Mouse (Mus musculus): ENCODE measurements at regions not wholly inside any gene's neighbourhood (a gene's known extent, or its start where the extent isn't known, plus 50 kb on each side); places are given as distances from the start of the nearest gene placed in this dataset.

GRCm38 (mm10) chr11:114548658-114549057 is 119.7 kb upstream of the Rpl38 start:
- WGBS = 66% methylated on average over 5 of the region's 5 CpGs
- no peak for TF ChIP-seq POLR2A (IDR thresholded peaks at IDR 0.05; ENCODE audit: insufficient read depth, low read depth, low read length)
- Histone ChIP-seq H3K9ac (ENCODE audit: low read depth, low read length) (no peak overlapping the region), H3K4me1 (ENCODE audit: control insufficient read depth, insufficient read depth, low read length) (no peaks in the 10 kb centered on the region), H3K36me3 (ENCODE audit: control insufficient read depth, insufficient read depth, low read length) (no peaks in the 10 kb centered on the region), H3K4me3 (no peak overlapping the region), H3K79me2 (replicated peaks; ENCODE audit: control insufficient read depth, insufficient read depth, low read length) (no peaks in the 10 kb centered on the region), H3K27ac (no peak overlapping the region), H3K27me3 (ENCODE audit: control insufficient read depth, insufficient read depth, low read length) (no peaks in the 10 kb centered on the region)
- no peak for DNase-seq
- intact Hi-C loops (cut with DNase I) = no loop called here

GRCm38 (mm10) chr11:114544212-114544611 is 124.1 kb upstream of the Rpl38 start:
- 73% methylated on average over 3 of the region's 3 CpGs for WGBS

GRCm38 (mm10) chr11:114542167-114542566 is 126.2 kb upstream of the Rpl38 start:
- no peaks in the 10 kb centered on the region for H3K27me3 ChIP-seq (ENCODE audit: control insufficient read depth, insufficient read depth, low read length)
- no peaks in the 10 kb centered on the region for H3K36me3 ChIP-seq (ENCODE audit: control insufficient read depth, insufficient read depth, low read length)
- H3K4me1 ChIP-seq (ENCODE audit: control insufficient read depth, insufficient read depth, low read length) = no peaks in the 10 kb centered on the region
- H3K79me2 ChIP-seq (replicated peaks; ENCODE audit: control insufficient read depth, insufficient read depth, low read length) = no peaks in the 10 kb centered on the region
- intact Hi-C loops (cut with DNase I) = no loop called here
- no peak for DNase-seq
- no peak overlapping the region for H3K9ac ChIP-seq (ENCODE audit: low read depth, low read length)
- no peak overlapping the region for H3K27ac ChIP-seq
- no peak overlapping the region for H3K4me3 ChIP-seq
- no peak for TF ChIP-seq CTCF (IDR thresholded peaks at IDR 0.05)
- TF ChIP-seq POLR2A (IDR thresholded peaks at IDR 0.05; ENCODE audit: insufficient read depth, low read depth, low read length) = no peak
- no peak for TF ChIP-seq EP300 (IDR thresholded peaks at IDR 0.05; ENCODE audit: insufficient read depth, low read depth, low read length)
- WGBS = 71% methylated on average over 8 of the region's 8 CpGs

More at GRCm38 (mm10) chr11:114544212-114544611, 124.1 kb upstream of the Rpl38 start:
- H3K79me2 ChIP-seq (replicated peaks; ENCODE audit: control insufficient read depth, insufficient read depth, low read length) = no peaks in the 10 kb centered on the region
- TF ChIP-seq POLR2A (IDR thresholded peaks at IDR 0.05; ENCODE audit: insufficient read depth, low read depth, low read length) = no peak
- no peak for TF ChIP-seq CTCF (IDR thresholded peaks at IDR 0.05)
- TF ChIP-seq EP300 (IDR thresholded peaks at IDR 0.05; ENCODE audit: insufficient read depth, low read depth, low read length) = no peak
- no peaks in the 10 kb centered on the region for H3K4me1 ChIP-seq (ENCODE audit: control insufficient read depth, insufficient read depth, low read length)
- H3K4me3 ChIP-seq = no peak overlapping the region
- no peaks in the 10 kb centered on the region for H3K27me3 ChIP-seq (ENCODE audit: control insufficient read depth, insufficient read depth, low read length)
- H3K27ac ChIP-seq = no peak overlapping the region
- intact Hi-C loops (cut with DNase I) = no loop called here
- H3K9ac ChIP-seq (ENCODE audit: low read depth, low read length) = no peak overlapping the region
- no peak for DNase-seq
- no peaks in the 10 kb centered on the region for H3K36me3 ChIP-seq (ENCODE audit: control insufficient read depth, insufficient read depth, low read length)

GRCm38 (mm10) chr11:114540503-114540902 is 127.8 kb upstream of the Rpl38 start:
- Histone ChIP-seq H3K4me1 (ENCODE audit: control insufficient read depth, insufficient read depth, low read length) (no peaks in the 10 kb centered on the region), H3K9ac (ENCODE audit: low read depth, low read length) (no peak overlapping the region), H3K36me3 (ENCODE audit: control insufficient read depth, insufficient read depth, low read length) (no peaks in the 10 kb centered on the region), H3K27me3 (ENCODE audit: control insufficient read depth, insufficient read depth, low read length) (no peaks in the 10 kb centered on the region), H3K79me2 (replicated peaks; ENCODE audit: control insufficient read depth, insufficient read depth, low read length) (no peaks in the 10 kb centered on the region), H3K4me3 (no peak overlapping the region), H3K27ac (no peak overlapping the region)
- DNase-seq = no peak
- intact Hi-C loops (cut with DNase I) = no loop called here
- WGBS = 69% methylated on average over 3 of the region's 3 CpGs
- TF ChIP-seq POLR2A (IDR thresholded peaks at IDR 0.05; ENCODE audit: insufficient read depth, low read depth, low read length) (no peak), CTCF (IDR thresholded peaks at IDR 0.05) (peak; percentile 44), EP300 (IDR thresholded peaks at IDR 0.05; ENCODE audit: insufficient read depth, low read depth, low read length) (no peak)

- Histone ChIP-seq H3K4me3 (no peak overlapping the region), H3K4me1 (ENCODE audit: control insufficient read depth, insufficient read depth, low read length) (no peaks in the 10 kb centered on the region), H3K79me2 (replicated peaks; ENCODE audit: control insufficient read depth, insufficient read depth, low read length) (no peaks in the 10 kb centered on the region), H3K27ac (no peak overlapping the region), H3K36me3 (ENCODE audit: control insufficient read depth, insufficient read depth, low read length) (no peaks in the 10 kb centered on the region), H3K27me3 (ENCODE audit: control insufficient read depth, insufficient read depth, low read length) (no peaks in the 10 kb centered on the region), H3K9ac (ENCODE audit: low read depth, low read length) (no peak overlapping the region)
- intact Hi-C loops (cut with DNase I) = no loop called here
- 24% methylated on average over 13 of the region's 13 CpGs for WGBS
- no peak for DNase-seq
- TF ChIP-seq POLR2A (IDR thresholded peaks at IDR 0.05; ENCODE audit: insufficient read depth, low read depth, low read length) = no peak
- no peak for TF ChIP-seq EP300 (IDR thresholded peaks at IDR 0.05; ENCODE audit: insufficient read depth, low read depth, low read length)
- no peak for TF ChIP-seq CTCF (IDR thresholded peaks at IDR 0.05)
Measured at GRCm38 (mm10) chr11:114536616-114537493, 131.5 kb upstream of the Rpl38 start.

- TF ChIP-seq EP300 (IDR thresholded peaks at IDR 0.05; ENCODE audit: insufficient read depth, low read depth, low read length) = no peak
- TF ChIP-seq CTCF (IDR thresholded peaks at IDR 0.05) = no peak
- TF ChIP-seq POLR2A (IDR thresholded peaks at IDR 0.05; ENCODE audit: insufficient read depth, low read depth, low read length) = no peak
- H3K79me2 ChIP-seq (replicated peaks; ENCODE audit: control insufficient read depth, insufficient read depth, low read length) = no peaks in the 10 kb centered on the region
- intact Hi-C loops (cut with DNase I) = no loop called here
- no peaks in the 10 kb centered on the region for H3K36me3 ChIP-seq (ENCODE audit: control insufficient read depth, insufficient read depth, low read length)
- WGBS = 81% methylated on average over 9 of the region's 9 CpGs
- no peak overlapping the region for H3K27ac ChIP-seq
- H3K9ac ChIP-seq (ENCODE audit: low read depth, low read length) = no peak overlapping the region
- no peak overlapping the region for H3K4me3 ChIP-seq
- H3K27me3 ChIP-seq (ENCODE audit: control insufficient read depth, insufficient read depth, low read length) = no peaks in the 10 kb centered on the region
- no peak for DNase-seq
- H3K4me1 ChIP-seq (ENCODE audit: control insufficient read depth, insufficient read depth, low read length) = no peaks in the 10 kb centered on the region
Measured at GRCm38 (mm10) chr11:114535900-114536299, 132.4 kb upstream of the Rpl38 start.

All from heart, adult 2 months (tissue).